9 mouse cellular contexts compared by ENCODE assay signal in the genomic region with DNA sequence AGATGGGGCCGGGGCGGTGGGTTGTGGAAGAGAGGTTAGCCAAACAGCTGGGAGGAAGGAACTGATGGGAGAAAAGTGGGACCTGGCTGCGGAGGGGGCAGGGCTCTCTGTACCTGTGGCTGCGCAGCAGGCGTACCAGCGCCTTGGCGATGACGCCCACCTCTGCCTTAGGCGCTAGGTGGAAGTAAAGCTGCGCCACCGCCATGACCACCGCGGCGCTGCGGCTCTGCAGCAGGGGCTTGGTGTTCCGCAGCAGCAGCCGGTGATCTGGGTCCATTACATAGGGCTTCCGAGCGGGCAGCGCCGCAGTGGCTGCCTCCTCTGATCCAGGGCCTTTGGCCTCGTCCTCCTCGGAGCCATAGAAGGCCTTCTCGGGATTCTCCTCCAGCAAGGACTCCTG. TPM values are rescaled to one million over a fixed set of nuclear protein-coding genes. Genes with fewer than 3 reads are reported as not detected.
DNase-seq lines count a peak whose midpoint lies in the region; ATAC-seq lines count a peak whose summit lies in the region.
"Had no signal": no experiment of that assay in that cellular context is flagged by ENCODE, and none has a peak within 500 bp of the region (broad histone marks: within the 10 kb centered on the region; RNA-seq: fewer than 3 reads in every experiment).

No protein-coding gene starts in this region.

- WGBS in midbrain, embryonic 10.5 days, result 4% methylated on average over 24 of the region's 24 CpGs
- WGBS in midbrain, embryonic 16.5 days, result 9% methylated on average over 23 of the region's 24 CpGs
- 5% methylated on average over 24 of the region's 24 CpGs for WGBS in forebrain, embryonic 12.5 days
- 3% methylated on average over 24 of the region's 24 CpGs for WGBS in limb, embryonic 13.5 days

- H3K9me3 ChIP-seq in midbrain, embryonic 10.5 days (replicated peaks), result no peaks in the 10 kb centered on the region
- no peaks in the 10 kb centered on the region for H3K9me3 ChIP-seq in midbrain, embryonic 16.5 days (replicated peaks; ENCODE audit: control insufficient read depth, low read length, poor library complexity, severe bottlenecking)
- H3K9me3 ChIP-seq in forebrain, embryonic 12.5 days, result no peaks in the 10 kb centered on the region
- H3K9me3 ChIP-seq in limb, embryonic 13.5 days, result no peaks in the 10 kb centered on the region

- no peak; the same call in 1 of the 2 replicates for ATAC-seq in midbrain, embryonic 16.5 days
- peak; percentile 41; the same call in 1 of the 2 replicates for ATAC-seq in forebrain, embryonic 12.5 days (ENCODE audit: low FRiP score)
- ATAC-seq in limb, embryonic 13.5 days (ENCODE audit: low FRiP score, low read depth), result no peak
- no peak for ATAC-seq in megakaryocyte, adult 5-6 weeks (ENCODE audit: poor library complexity, severe bottlenecking)

- H3K36me3 ChIP-seq in midbrain, embryonic 10.5 days, result no peaks in the 10 kb centered on the region
- peaks cover 13% of the 10 kb centered on the region for H3K36me3 ChIP-seq in midbrain, embryonic 16.5 days (ENCODE audit: control insufficient read depth, insufficient read depth, low read length)
- peaks cover 9% of the 10 kb centered on the region for H3K36me3 ChIP-seq in forebrain, embryonic 12.5 days (replicated peaks)
- no peaks in the 10 kb centered on the region for H3K36me3 ChIP-seq in limb, embryonic 13.5 days

- DNase-seq in midbrain, embryonic 10.5 days (ENCODE audit: low spot score), result peak; percentile 28
- no peak for DNase-seq in cerebellum, postnatal 4 days (ENCODE audit: low spot score in 2 of 2)
- DNase-seq in left cerebral cortex, postnatal 36 days (ENCODE audit: low spot score in 2 of 2), result no peak
- DNase-seq: lung, postnatal 36 days had no signal

- H3K4me1 ChIP-seq in midbrain, embryonic 10.5 days, result peaks cover 23% of the 10 kb centered on the region
- H3K4me1 ChIP-seq in midbrain, embryonic 16.5 days (ENCODE audit: control insufficient read depth, insufficient read depth, low read length), result no peaks in the 10 kb centered on the region
- peaks cover 16% of the 10 kb centered on the region for H3K4me1 ChIP-seq in forebrain, embryonic 12.5 days
- peaks cover 3% of the 10 kb centered on the region; the same call in 1 of the 2 replicates for H3K4me1 ChIP-seq in limb, embryonic 13.5 days

- H3K4me3 ChIP-seq in midbrain, embryonic 10.5 days, result peak overlapping the region; percentile 39
- no peak overlapping the region for H3K4me3 ChIP-seq in midbrain, embryonic 16.5 days (ENCODE audit: low read depth, low read length)
- H3K4me3 ChIP-seq in forebrain, embryonic 12.5 days (replicated peaks), result peak overlapping the region; percentile 8; the same call in 1 of the 2 replicates
- peak overlapping the region; percentile 20 for H3K4me3 ChIP-seq in limb, embryonic 13.5 days

- 0 out of 2 replicates have a peak overlapping the region, but pooled peaks have one; percentile 6 for H3K27ac ChIP-seq in midbrain, embryonic 10.5 days (replicated peaks)
- no peak overlapping the region for H3K27ac ChIP-seq in midbrain, embryonic 16.5 days (ENCODE audit: low read length)
- H3K27ac ChIP-seq in forebrain, embryonic 12.5 days, result no peak overlapping the region
- H3K27ac ChIP-seq in limb, embryonic 13.5 days, result no peak overlapping the region

- intact Hi-C loops in left cerebral cortex, postnatal 36 days (cut with DNase I), result loop anchor here (5.0 to 10.0 kb wide), 2 partner anchors 40 to 298 kb away; no protein-coding TSS in a partner anchor

- no peak overlapping the region for H3K4me2 ChIP-seq in midbrain, embryonic 16.5 days (ENCODE audit: low read length)
- peak overlapping the region; percentile 31 for H3K4me2 ChIP-seq in forebrain, embryonic 12.5 days
- peak overlapping the region; percentile 53 for H3K4me2 ChIP-seq in limb, embryonic 13.5 days (replicated peaks)

- peaks cover 54% of the 10 kb centered on the region for H3K27me3 ChIP-seq in midbrain, embryonic 10.5 days (ENCODE audit: low read depth, poor library complexity, severe bottlenecking)
- H3K27me3 ChIP-seq in midbrain, embryonic 16.5 days (ENCODE audit: control insufficient read depth, insufficient read depth, low read depth, low read length), result peaks cover 6% of the 10 kb centered on the region
- H3K27me3 ChIP-seq in forebrain, embryonic 12.5 days, result peaks cover 37% of the 10 kb centered on the region
- peaks cover 42% of the 10 kb centered on the region for H3K27me3 ChIP-seq in limb, embryonic 13.5 days

- H3K9ac ChIP-seq in midbrain, embryonic 16.5 days (ENCODE audit: low read depth, low read length), result no peak overlapping the region
- no peak overlapping the region for H3K9ac ChIP-seq in forebrain, embryonic 12.5 days
- no peak overlapping the region for H3K9ac ChIP-seq in limb, embryonic 13.5 days

RNA-seq across cellular contexts. Expression of a gene that starts 16.9 kb away (rescaled TPM):
- polyA plus RNA-seq in midbrain, embryonic 10.5 days (2016; fragmentation: Nextera tagmentation; extraction: Ambion mirVana), result 19.1 and 36.0 TPM in 2 replicates
- polyA plus RNA-seq in midbrain, embryonic 16.5 days (2015; fragmentation: Nextera tagmentation; extraction: Ambion mirVana), result 161 TPM in 2 replicates
- 52.0 and 60.1 TPM in 2 replicates for polyA plus RNA-seq in forebrain, embryonic 12.5 days (2016; fragmentation: Nextera tagmentation; extraction: Ambion mirVana)
- polyA plus RNA-seq in limb, embryonic 13.5 days (2015; fragmentation: Nextera tagmentation; extraction: Ambion mirVana), result 0.11 and 0.52 TPM in 2 replicates
- 100 to 1,000 TPM; 143 to 155 TPM for total RNA-seq in left cerebral cortex, postnatal 36 days (2021)
- total RNA-seq in megakaryocyte, adult 5-6 weeks (2015), result not detected in 2 replicates
- not detected in 2 replicates for total RNA-seq in megakaryocyte, adult 5-6 weeks (2017)

RNA-seq across cellular contexts. Expression of a gene that starts 21.2 kb away (rescaled TPM):
- polyA plus RNA-seq in midbrain, embryonic 10.5 days (2016; fragmentation: Nextera tagmentation; extraction: Ambion mirVana), result not detected in 2 replicates
- not detected in 2 replicates for polyA plus RNA-seq in midbrain, embryonic 16.5 days (2015; fragmentation: Nextera tagmentation; extraction: Ambion mirVana)
- not detected in 2 replicates for polyA plus RNA-seq in forebrain, embryonic 12.5 days (2016; fragmentation: Nextera tagmentation; extraction: Ambion mirVana)
- polyA plus RNA-seq in limb, embryonic 13.5 days (2015; fragmentation: Nextera tagmentation; extraction: Ambion mirVana), result not detected in 2 replicates
- not detected for total RNA-seq in left cerebral cortex, postnatal 36 days (2021)
- not detected in 2 replicates for total RNA-seq in megakaryocyte, adult 5-6 weeks (2015)
- total RNA-seq in megakaryocyte, adult 5-6 weeks (2017), result not detected in 2 replicates
- total RNA-seq: layer of hippocampus, postnatal 10 days had no signal

RNA-seq across cellular contexts. Expression of a gene that starts 21.6 kb away (rescaled TPM):
- 0.96 and 1.6 TPM in 2 replicates for polyA plus RNA-seq in midbrain, embryonic 10.5 days (2016; fragmentation: Nextera tagmentation; extraction: Ambion mirVana)
- polyA plus RNA-seq in midbrain, embryonic 16.5 days (2015; fragmentation: Nextera tagmentation; extraction: Ambion mirVana), result 3.9 and 6.6 TPM in 2 replicates
- 1.5 and 1.8 TPM in 2 replicates for polyA plus RNA-seq in forebrain, embryonic 12.5 days (2016; fragmentation: Nextera tagmentation; extraction: Ambion mirVana)
- polyA plus RNA-seq in limb, embryonic 13.5 days (2015; fragmentation: Nextera tagmentation; extraction: Ambion mirVana), result 0.26 and 0.51 TPM in 2 replicates
- 10 to 100 TPM; 77.3 to 84.1 TPM for total RNA-seq in left cerebral cortex, postnatal 36 days (2021)
- 0.22 and 0.34 TPM in 2 replicates for total RNA-seq in megakaryocyte, adult 5-6 weeks (2015)
- total RNA-seq in megakaryocyte, adult 5-6 weeks (2017), result 0.70 and 1.5 TPM in 2 replicates

Comparison
In these comparisons a context has a peak if more than half of its experiments do, and no peak if none do; other contexts are left out.
1. RNA of a gene that starts 16.9 kb away (polyA plus RNA-seq): 161 TPM in midbrain, embryonic 16.5 days, 52.0 to 60.1 TPM in forebrain, embryonic 12.5 days and 19.1 to 36.0 TPM in midbrain, embryonic 10.5 days; 0.11 to 0.52 TPM in limb, embryonic 13.5 days; every median in the first group is over 10 times any median in the second.